Mouse (Mus musculus) E14TG2a.4 (cell line): Measurements from ENCODE around the gene Rcan1.

Experiments
- CTCF ChIP-seq: conservative IDR thresholded peaks from 2 replicates; pipeline ENCODE4 v1.5.1; 2014; ENCODE audit warnings: low read length
- POU5F1 ChIP-seq: IDR thresholded peaks from 2 replicates; pipeline ENCODE4 v1.6.1; 2014; ENCODE audit warnings: low read length, borderline replicate concordance

GRCm38 (mm10) chr16:92411981-92412706, 58.5 kb downstream of the Rcan1 start:
- TF ChIP-seq CTCF (no peak), POU5F1 (no peak)
